Mouse (Mus musculus): ENCODE results near the gene Wfdc3. TPM values are rescaled to one million over a fixed set of nuclear protein-coding genes. Genes with fewer than 3 reads are reported as not detected.

Gene Wfdc3
- total RNA-seq, 2 experiments from 2014 or later = not detected

DNA sequence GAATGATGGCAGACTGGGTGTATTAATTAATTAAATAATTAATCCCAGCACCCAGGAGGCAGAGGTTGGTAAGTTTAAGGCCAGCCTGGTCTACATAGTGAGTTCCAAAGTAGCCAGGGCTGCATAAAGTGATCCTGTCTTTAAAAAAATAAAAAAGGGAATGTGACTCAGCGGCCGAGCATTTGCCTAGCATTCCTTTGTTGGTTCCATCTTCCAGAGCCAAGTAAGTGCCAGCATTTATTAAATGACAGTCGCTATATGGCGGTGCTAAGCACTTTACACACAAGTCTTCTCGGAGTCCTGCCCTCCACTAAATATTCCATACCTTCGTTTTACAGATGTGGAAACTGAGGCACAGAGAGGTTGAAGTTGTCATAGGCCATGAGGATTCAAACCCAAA lies 30.4 kb upstream of the Wfdc3 start:
- no peak for DNase-seq

- DNase-seq = no peak
Observed at GRCm38 (mm10) chr2:164773989-164774364, 28.2 kb upstream of the Wfdc3 start.

DNA sequence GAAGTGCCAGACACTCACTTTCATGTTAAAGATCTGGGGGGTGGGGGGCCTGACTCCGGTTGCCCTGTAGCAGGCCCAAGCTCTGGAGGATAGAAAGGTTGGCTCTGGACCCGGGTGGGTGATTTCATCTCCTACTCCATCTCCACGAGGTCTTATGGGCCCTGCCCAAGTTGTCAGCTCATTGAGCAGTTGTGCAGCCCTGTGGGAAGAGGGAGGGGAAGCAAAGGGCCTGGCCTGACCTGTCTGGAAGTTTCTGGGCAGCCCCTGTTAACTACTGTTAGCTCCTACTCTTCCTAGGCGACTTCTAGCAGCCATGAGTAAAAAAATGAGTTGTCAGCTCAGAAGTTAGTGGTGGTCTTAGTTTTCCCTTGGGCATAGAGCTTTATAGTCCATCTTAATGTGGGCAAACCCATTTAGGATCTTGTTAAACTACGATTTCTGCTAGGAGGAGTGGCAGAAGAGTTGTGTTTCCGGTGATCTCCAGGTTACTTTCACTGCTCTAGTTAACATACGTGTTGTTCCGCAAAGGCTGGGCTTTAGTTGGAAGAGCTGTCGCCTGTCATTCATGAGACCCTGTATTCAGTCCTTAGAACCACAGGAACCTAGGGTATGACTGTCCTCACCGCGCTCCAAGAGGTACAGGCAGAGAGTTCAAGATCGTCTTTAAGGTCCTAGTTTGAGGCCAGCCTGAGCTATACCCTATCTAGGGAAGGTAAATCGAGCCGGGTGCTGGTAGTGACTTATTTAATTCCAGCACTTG lies 27.7 kb upstream of the Wfdc3 start:
- no peak for DNase-seq

DNA sequence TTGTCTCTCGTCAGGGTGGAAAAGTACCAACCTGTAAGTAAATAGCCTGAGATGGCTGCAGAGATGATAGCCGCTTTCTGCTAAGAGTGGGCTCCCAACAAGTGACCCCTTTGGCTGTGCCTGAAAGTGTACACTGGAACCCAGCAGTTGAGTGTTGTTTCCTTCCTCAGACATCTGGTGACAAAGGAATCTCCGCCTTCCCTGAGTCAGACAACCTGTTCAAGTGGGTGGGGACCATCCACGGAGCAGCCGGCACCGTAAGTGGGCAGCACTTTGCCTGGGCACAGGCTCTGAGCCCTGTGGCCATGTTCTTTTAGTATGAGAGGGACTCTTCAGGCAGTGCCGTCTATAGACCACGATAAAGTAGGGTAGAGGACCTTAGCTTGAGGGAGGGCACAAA lies 25.4 kb upstream of the Wfdc3 start:
- DNase-seq = no peak

DNA sequence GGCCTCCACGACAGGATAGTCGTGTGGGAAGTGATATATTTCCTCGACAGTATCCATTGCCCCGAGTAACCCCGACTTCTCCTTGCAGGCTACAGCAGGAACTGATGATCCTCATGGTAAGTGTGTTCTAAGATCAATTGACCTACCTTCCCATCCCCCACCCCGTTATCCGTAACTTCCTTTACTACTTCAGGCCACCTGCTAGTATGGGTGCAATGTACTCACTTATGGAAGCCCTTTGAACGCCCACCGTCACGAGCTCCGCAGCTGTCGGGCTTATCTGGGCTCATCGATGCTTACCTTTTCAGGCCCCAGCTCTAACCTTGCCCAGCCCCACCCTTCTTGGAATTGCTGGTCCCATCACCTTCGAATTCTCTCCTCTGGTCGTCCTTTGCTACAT lies 24.5 kb upstream of the Wfdc3 start:
- DNase-seq = no peak

DNA sequence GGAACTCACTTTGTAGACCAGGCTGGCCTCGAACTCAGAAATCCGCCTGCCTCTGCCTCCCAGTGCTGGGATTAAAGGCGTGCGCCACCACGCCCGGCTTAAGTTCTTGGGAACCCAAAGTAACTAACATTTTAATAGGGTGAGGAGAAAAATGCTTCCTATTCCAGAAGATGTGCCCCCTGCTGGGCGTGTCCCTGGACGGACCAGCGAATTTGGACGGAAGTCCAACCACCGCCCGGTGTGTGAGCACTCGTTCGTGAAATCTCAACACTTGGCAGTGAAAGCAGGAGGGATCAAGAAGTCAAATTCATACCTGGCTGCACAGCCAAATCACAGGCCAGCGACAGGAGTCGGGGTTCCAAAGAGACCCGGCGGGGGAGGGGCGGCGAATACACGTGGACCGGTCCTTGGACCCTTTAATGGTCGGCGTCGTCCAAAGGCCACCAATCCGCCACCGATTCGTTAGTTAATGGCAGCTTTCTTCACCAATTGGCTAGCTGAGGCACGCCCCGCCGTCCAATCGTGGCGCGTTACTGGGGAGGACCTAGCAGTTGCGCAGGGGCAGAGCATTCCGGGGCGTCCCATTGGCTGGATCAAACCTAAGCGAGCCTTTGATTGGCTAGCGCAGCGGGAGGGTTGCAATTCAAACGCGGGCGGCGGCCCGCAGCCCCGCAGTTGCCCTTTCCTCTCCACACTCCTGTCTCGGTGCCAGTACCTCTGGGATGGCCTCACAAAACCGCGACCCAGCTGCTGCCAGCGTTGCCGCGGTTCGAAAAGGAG lies 23.7 kb upstream of the Wfdc3 start, which contains the start of gene Ube2c:
TSS of gene Ube2c (plus strand) at position 641 of the 780 bp plus-strand sequence.
- peak; percentile 99 for DNase-seq

GRCm38 (mm10) chr2:164767812-164768540 lies 22.2 kb upstream of the Wfdc3 start:
- no peak for DNase-seq

DNA sequence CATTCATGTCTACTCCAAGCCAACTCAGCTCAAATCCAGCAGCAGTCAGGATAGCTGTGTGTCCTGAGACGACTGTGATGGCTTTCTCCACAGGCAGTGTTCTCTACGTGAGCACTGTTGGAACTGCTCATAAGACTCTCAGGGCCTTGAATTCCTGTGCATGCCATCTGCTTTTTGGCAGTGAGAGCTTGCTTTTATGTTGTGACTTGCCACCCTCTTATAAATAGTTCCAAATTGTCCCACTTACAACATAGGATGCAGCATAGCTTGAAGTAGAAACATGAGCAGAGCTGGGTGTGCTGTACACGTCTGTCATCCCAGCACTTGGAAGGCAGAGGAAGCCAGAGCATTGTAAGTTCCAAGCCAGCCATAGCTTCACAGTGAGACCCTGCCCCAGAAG lies 20.1 kb upstream of the Wfdc3 start:
- DNase-seq = no peak

- no peak for DNase-seq
Observed at GRCm38 (mm10) chr2:164762593-164762992, 16.9 kb upstream of the Wfdc3 start.

- no peak for DNase-seq
Observed at GRCm38 (mm10) chr2:164761971-164762370, 16.2 kb upstream of the Wfdc3 start.

DNA sequence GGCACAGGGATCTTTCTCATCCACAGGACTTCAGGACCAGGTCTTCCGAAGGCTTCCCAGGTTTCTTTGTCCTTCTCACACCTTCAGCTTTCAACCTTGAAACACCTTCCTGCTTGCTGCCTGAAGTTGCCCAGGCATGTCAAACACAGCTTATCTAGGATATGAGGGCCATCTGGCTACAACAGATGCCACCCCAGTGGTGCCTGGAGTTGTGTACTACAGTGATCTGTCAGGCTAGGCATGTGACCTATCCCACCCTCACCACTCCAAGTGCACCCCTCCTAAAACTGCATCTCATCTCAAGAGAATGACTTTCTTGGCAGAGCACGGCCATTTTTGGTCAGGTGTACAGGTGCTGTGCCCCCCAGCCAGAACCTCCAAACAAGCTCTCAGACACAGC lies 15.8 kb upstream of the Wfdc3 start:
- no peak for DNase-seq

DNA sequence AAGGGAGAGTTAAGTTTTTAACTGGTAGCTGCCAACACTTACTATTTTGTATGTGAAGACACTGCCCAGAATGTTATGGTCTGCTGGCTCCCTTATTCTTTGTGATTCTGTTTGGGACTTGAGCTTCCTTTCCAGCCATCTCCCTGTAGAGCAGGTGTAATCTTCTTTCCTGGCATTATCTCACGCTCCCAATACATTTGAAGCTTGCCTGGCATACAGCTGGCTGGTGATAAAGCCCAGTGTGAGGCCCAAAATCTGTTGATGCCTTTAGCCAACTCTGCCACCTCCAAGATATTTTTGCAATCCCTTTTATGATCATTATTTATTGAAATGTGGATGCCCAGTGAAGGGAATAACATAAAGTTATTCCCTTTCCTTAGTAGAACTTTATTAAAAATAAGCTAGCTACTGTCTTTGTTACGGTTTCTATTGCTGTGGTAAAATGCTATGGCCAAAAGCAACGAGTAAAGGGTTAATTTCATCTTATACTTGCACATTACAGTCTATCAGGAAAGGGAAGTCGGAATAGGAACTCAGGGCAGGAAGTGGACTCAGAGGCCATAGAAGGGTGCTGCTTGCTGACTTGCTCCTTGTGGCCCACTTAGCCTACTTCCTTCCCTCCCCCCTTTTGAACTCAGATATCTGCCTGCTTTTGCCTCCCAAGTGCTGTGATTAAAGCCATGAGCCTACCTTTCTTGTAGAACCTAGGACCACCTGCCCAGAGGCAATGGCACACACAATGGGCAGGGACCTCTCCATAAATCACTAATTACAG lies 14.5 kb upstream of the Wfdc3 start:
- no peak for DNase-seq

DNA sequence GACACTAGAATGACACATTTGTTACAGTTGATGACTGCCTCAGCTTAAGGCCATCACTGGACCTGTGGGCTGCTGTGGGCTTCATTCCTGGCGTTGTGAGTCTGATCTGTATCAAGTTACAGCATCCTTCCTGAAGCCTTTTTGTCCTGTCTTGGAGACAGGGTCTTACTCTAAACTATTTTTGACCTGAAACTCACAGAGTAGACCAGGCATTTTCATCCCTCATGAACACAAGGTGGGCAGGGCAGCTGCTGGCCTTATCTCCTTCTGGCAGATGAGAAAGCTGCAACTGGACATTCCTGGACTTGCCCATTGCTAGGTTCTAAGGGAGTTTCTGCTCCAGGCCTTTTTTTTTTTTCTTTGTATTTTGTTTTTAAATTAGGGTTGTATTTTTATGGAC lies 13.0 kb upstream of the Wfdc3 start:
- DNase-seq = no peak

GRCm38 (mm10) chr2:164757841-164758240 lies 12.1 kb upstream of the Wfdc3 start:
- no peak for DNase-seq

GRCm38 (mm10) chr2:164754800-164755199 lies 9.1 kb upstream of the Wfdc3 start:
- DNase-seq = peak; percentile 50

DNA sequence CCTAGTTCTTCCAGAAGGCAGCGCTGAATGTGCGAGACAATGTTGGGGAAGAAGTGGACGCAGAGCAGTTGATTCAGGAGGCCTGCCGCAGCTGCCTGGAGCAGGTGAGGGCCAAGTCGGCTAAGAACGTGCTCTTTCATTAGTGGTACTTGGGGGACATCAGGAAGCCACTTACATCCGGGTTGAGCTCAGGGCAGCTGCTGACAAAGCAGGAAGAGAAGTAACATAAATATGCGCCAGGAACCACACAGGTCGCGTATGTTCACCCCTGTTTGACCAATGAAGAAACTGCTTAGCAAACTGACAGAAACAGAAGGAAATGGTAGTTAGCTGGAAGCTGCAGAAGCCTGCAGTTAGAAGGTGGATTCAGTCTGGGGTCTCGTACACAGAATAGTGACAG lies 8.4 kb upstream of the Wfdc3 start:
- DNase-seq = no peak

- DNase-seq = no peak
Observed at GRCm38 (mm10) chr2:164752454-164752853, 6.7 kb upstream of the Wfdc3 start.

- DNase-seq = no peak
Observed at GRCm38 (mm10) chr2:164748991-164749390, 3.3 kb upstream of the Wfdc3 start.

DNA sequence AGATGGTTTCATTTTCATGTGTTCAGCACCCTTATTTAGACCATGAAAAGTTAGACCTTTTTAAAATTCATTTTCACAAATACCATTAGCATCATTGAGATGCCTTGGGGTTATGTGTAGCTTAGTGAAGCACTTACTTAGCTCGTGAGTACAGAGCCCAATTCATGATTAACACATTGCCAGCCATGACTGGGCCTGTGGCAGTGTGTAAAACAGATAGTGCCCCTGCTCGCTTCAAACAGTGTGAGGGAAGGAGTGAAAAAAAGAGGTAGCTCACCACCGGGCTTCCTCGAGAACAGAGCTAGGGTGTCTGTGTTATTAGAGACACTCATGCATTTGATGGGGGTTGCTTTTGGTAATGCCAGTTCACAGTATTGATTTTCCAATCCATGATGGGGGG lies 2.5 kb upstream of the Wfdc3 start:
- DNase-seq = no peak

DNA sequence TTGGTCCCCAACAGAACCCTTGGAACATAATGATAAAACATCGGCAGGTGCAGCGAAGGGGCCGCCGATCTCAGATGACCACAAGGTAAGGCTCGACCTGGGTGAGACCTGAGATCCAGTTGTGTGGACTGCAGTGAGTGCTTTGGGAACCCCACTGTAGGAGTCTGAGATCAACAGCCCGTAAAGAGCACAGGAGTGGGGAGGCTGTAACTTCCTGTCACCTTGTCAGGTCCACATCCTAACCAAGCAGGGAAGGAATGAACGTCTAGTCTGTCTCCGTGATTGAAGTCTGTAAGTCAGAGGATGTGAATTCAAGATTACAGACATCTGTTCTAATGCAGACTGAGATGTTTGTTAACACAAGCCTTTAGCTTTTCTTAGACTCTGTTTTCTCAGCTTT lies 962 bp upstream of the Wfdc3 start:
- no peak for DNase-seq

DNA sequence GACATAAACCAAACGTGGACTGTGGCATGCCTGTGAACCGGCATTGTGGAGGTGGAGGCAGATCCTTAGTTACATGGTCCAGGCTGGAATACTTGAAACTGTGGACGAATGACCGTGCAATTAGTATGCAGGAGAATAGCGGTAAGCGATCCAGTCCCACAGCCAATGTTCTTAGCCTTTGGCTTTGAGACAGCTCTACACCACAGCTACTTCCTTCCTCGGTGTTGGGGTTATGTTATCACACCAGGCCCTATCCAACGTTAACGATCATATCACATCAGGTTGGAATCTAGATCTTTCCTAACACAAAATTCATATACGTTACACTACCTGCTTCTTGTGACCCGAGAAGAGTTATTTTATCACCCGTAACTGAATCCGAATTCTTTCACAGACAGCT lies 744 bp downstream of the Wfdc3 start:
- no peak for DNase-seq

- DNase-seq = no peak
Observed at GRCm38 (mm10) chr2:164739876-164740275, 5.9 kb downstream of the Wfdc3 start.
